Mouse (Mus musculus) megakaryocyte, embryonic 14.5 days (primary cell): ENCODE measurements around the gene Rora. TPM values are rescaled to one million over a fixed set of nuclear protein-coding genes. Genes with fewer than 3 reads are reported as not detected.

Source experiments
- H3K27me3 ChIP-seq: replicated peaks from 2 replicates; pipeline ENCODE3; 2012; ENCODE audit warnings: inconsistent platforms
- H3K36me3 ChIP-seq: replicated peaks from 2 replicates; pipeline ENCODE3; 2012; ENCODE audit warnings: low read length, inconsistent platforms, mixed read lengths
- H3K4me1 ChIP-seq: 2 replicates; pipeline ENCODE4 v1.6.1; 2012; ENCODE audit warnings: inconsistent platforms
- H3K4me3 ChIP-seq: replicated peaks from 2 replicates; pipeline ENCODE3; 2012; ENCODE audit warnings: moderate library complexity, mild to moderate bottlenecking, inconsistent platforms
- H3K9me3 ChIP-seq: 2 replicates; pipeline ENCODE4 v1.6.1; 2012; ENCODE audit warnings: inconsistent platforms
- FLI1 ChIP-seq: IDR thresholded peaks from 2 replicates; pipeline ENCODE4 v1.6.1; 2012; ENCODE audit warnings: low read length, inconsistent platforms, mixed read lengths
- GATA1 ChIP-seq: IDR thresholded peaks from 3 replicates; pipeline ENCODE4 v1.6.1; 2012; ENCODE audit warnings: mixed read lengths, low read length, inconsistent platforms, borderline replicate concordance
- polyA plus RNA-seq: library from polyadenylated mRNA; stranded (reverse); fragments of >175 nt; gene quantifications from 2 replicates; pipeline ENCODE4 v1.2.3, GENCODE M21; 2012; ENCODE audit warnings: low replicate concordance; ENCODE audit not compliant: insufficient read depth

Rora gene
- polyA plus RNA-seq, 1 experiment, result 2.5 TPM

DNA sequence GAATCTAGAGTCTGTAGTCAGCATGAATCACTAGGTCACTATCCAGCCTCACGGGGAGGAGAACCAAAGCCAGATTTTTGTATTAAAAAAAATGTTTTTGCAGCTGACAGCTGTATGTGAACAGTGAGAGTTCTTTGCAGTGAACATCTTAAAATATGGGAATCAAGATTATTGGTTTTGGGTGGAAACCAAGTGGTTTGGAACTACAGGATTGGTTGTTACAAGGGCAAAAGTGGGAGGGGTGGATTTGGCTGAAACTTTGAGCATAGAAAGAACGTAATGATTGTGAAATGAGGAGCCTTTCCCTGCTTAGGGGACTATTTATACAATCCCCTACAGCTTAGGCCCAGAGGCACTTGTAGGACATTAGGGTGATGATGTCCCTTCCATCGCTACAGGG lies 173.9 kb downstream of the Rora start:
- Histone ChIP-seq H3K4me3 (no peak overlapping the region), H3K27me3 (no peaks in the 10 kb centered on the region), H3K9me3 (no peaks in the 10 kb centered on the region), H3K36me3 (no peaks in the 10 kb centered on the region), H3K4me1 (no peaks in the 10 kb centered on the region)
- TF ChIP-seq GATA1 (no peak), FLI1 (no peak)

DNA sequence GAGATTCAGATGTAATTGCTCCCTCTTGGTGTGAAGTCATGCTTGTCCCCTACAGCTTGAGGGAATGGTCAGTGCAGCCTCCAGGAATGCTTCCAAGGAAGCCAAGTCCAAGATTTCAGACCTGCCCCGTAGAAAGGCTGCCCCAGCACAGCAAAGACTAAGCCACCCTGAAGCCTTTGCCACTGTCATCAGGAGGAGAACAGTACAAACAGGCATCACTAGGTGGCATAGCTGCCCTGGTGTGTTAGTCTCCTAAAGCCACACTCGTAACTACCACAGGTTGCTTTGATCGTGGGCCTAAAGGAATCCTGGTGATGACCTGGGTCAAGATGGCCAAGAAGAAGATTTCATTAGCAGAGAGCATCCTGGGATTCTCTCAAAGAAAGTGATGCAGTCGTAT lies 176.3 kb downstream of the Rora start:
- H3K9me3 ChIP-seq, result no peaks in the 10 kb centered on the region
- no peak for TF ChIP-seq GATA1
- no peak for TF ChIP-seq FLI1
- no peaks in the 10 kb centered on the region for H3K4me1 ChIP-seq
- no peak overlapping the region for H3K4me3 ChIP-seq
- H3K27me3 ChIP-seq, result no peaks in the 10 kb centered on the region
- no peaks in the 10 kb centered on the region for H3K36me3 ChIP-seq

- TF ChIP-seq GATA1 (no peak), FLI1 (no peak)
Measured at GRCm38 (mm10) chr9:68833323-68833722, 179.7 kb downstream of the Rora start.

DNA sequence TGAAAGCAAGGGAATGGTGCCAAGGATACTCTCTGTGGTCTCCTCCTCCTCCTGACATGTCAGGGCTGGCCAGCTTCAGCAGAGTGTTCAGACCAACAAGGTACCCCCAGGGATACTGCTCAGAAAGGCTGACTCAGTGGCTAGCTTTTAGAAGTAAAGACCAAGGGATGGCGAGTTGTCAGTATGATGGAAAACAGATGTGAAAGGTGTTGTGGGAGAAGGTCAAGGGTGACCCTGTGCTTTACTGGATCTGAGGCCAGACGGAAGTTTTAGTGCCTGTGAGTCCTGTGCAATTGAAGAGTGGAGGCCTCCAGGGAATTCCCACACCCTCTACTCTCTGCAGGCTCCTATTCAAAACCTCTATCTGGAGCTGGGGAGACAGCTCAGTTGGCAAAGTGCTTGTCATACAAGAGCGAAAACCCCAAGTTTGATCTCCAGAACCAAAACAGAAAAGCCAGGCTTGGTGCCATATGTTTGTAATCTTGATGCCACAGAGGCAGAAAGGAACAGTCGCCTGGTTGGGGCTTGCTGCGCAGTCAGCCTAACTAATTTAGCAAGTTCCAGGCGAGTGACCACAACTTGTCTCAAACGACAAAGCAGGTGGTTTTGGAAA lies 181.6 kb downstream of the Rora start:
- Histone ChIP-seq H3K4me3 (no peak overlapping the region), H3K36me3 (no peaks in the 10 kb centered on the region), H3K4me1 (no peaks in the 10 kb centered on the region), H3K9me3 (no peaks in the 10 kb centered on the region), H3K27me3 (no peaks in the 10 kb centered on the region)
- TF ChIP-seq GATA1 (no peak), FLI1 (no peak)

More at GRCm38 (mm10) chr9:68833323-68833722, 179.7 kb downstream of the Rora start:
- H3K4me1 ChIP-seq, result no peaks in the 10 kb centered on the region
- no peaks in the 10 kb centered on the region for H3K36me3 ChIP-seq
- H3K9me3 ChIP-seq, result no peaks in the 10 kb centered on the region
- no peaks in the 10 kb centered on the region for H3K27me3 ChIP-seq
- no peak overlapping the region for H3K4me3 ChIP-seq

DNA sequence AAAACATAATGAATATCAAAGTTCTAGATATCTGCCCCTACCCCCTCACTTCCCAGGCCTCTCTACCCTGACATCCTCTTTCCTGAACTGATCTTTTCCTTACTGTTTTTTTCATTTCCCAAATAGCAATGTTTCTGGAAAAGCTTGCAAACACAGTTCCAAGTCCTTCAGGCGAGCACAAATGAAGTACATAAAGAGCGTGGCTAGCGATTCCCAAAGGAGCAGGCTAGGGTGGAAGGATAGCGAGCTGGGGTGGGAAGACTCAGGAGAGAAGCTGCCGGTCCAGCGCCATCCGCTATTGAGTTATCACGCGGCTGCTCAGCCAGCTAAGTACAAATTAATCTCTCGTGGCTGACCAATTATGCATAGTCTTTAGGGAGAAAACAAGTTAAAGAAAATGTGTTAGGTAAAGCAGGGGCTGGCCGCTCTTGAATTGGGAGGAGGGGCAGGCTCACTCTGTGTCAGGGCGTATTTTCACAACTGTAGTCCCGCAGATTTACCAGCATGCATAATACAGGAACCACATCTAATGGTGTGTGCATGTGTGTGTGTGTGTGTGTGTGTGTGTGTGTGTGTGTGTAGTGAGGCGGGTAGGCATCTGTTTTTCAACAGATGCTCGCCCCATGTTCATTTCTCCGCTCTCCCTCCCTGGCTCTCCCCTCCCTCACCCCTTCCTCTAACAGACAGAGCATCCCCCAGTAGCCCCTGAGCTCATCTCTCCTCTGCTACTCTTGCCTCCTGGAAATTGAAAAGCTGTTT lies 188.7 kb downstream of the Rora start:
- Histone ChIP-seq H3K4me3 (no peak overlapping the region), H3K9me3 (no peaks in the 10 kb centered on the region), H3K36me3 (no peaks in the 10 kb centered on the region), H3K4me1 (no peaks in the 10 kb centered on the region), H3K27me3 (no peaks in the 10 kb centered on the region)
- TF ChIP-seq GATA1 (no peak), FLI1 (no peak)

- no peaks in the 10 kb centered on the region for H3K36me3 ChIP-seq
- H3K9me3 ChIP-seq, result no peaks in the 10 kb centered on the region
- no peak overlapping the region for H3K4me3 ChIP-seq
- TF ChIP-seq GATA1, result no peak
- TF ChIP-seq FLI1, result no peak
- H3K4me1 ChIP-seq, result no peaks in the 10 kb centered on the region
- no peaks in the 10 kb centered on the region for H3K27me3 ChIP-seq
Measured at GRCm38 (mm10) chr9:68845556-68845955, 192.0 kb downstream of the Rora start.

DNA sequence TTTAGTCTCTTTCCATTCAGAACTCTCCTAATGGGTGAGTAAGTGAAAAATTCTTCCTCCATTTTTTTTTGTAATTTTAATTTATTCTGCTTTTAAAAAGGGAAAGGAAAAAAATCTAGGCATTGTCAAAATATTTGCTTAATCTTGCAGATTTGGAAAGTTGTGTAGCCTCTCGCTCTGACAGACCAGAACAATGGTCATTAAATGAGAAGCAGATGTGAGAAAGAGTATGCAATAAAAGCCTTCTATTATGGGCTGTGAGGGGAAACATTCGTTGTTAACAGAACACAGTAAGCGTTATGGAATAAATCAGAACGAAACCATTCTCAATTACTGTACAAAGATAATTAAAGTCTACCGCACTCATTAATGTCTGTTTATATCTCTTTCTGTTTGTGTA lies 196.7 kb downstream of the Rora start:
- TF ChIP-seq GATA1 (no peak), FLI1 (no peak)
- no peak overlapping the region for H3K4me3 ChIP-seq
- H3K27me3 ChIP-seq, result no peaks in the 10 kb centered on the region
- no peaks in the 10 kb centered on the region for H3K4me1 ChIP-seq
- H3K36me3 ChIP-seq, result no peaks in the 10 kb centered on the region
- no peaks in the 10 kb centered on the region for H3K9me3 ChIP-seq

- Histone ChIP-seq H3K4me3 (no peak overlapping the region), H3K4me1 (no peaks in the 10 kb centered on the region), H3K9me3 (no peaks in the 10 kb centered on the region), H3K36me3 (no peaks in the 10 kb centered on the region), H3K27me3 (no peaks in the 10 kb centered on the region)
- TF ChIP-seq FLI1 (no peak), GATA1 (no peak)
Measured at GRCm38 (mm10) chr9:68852201-68852600, 198.6 kb downstream of the Rora start.

DNA sequence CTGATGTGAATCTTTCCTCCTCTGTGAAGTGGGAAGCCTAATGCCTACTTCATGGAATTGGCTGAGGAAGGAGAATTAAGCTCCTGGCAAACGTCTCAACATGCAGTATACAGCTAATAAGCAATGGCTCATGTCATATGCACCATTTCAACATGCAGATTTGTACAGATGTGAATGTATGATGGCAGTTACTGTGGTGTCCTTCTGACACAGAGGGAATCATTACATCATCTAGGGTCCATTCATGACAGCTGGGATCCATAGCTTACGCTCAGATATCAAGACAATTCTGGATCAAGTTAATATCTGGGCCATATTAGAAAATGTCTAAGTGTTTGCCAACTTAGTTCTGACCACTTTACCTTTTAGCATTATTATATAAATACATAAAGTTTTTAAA lies 199.3 kb downstream of the Rora start:
- no peaks in the 10 kb centered on the region for H3K9me3 ChIP-seq

DNA sequence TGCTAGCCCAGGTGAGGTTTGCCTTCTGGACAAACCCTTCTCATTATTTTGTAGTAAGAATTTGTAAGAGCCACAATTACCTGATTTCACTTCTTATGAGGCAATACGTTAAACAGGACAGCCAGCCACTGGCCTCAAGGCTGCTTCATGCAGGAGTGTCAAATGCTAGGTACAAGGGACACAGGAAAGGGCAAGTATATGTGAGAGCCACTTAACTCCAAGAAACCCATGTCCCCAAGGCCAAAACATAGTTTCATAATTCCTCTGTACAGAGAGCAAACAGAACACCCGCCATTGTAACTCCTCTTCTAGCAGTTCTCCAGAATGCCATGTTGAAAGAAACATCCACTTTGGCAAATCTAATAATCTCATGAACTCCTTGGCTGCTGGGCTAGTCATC lies 205.9 kb downstream of the Rora start:
- Histone ChIP-seq H3K4me1 (no peaks in the 10 kb centered on the region), H3K4me3 (no peak overlapping the region), H3K27me3 (no peaks in the 10 kb centered on the region), H3K9me3 (no peaks in the 10 kb centered on the region), H3K36me3 (no peaks in the 10 kb centered on the region)
- TF ChIP-seq GATA1 (no peak), FLI1 (no peak)

More for the DNA sequence above, 199.3 kb downstream of the Rora start:
- H3K27me3 ChIP-seq, result no peaks in the 10 kb centered on the region
- no peaks in the 10 kb centered on the region for H3K4me1 ChIP-seq
- TF ChIP-seq GATA1, result no peak
- no peak for TF ChIP-seq FLI1
- H3K4me3 ChIP-seq, result no peak overlapping the region
- no peaks in the 10 kb centered on the region for H3K36me3 ChIP-seq
